Mouse (Mus musculus) gastrocnemius, postnatal 4 days (tissue): ENCODE measurements around the gene Tmem30c. TPM values are rescaled to one million over a fixed set of nuclear protein-coding genes. Genes with fewer than 3 reads are reported as not detected.
"Not testable (repeated sequence)": the region's sequence is repeated elsewhere in the genome, so short reads cannot be mapped to it uniquely, and the experiment has no call there.

Source experiments
- DNase-seq, 2 experiments: peaks; one replicate each; pipeline ENCODE4 v3.0.0; 2021 to 2022; ENCODE audit warnings: low spot score in 2 of 2, mixed read lengths in 2 of 2
- total RNA-seq, 2 experiments: library from RNA; stranded (reverse); gene quantifications; 2 replicates each; pipeline ENCODE4 v1.2.3; 2021

Tmem30c gene
- total RNA-seq, 2 experiments from 2014 or later = not detected

DNA sequence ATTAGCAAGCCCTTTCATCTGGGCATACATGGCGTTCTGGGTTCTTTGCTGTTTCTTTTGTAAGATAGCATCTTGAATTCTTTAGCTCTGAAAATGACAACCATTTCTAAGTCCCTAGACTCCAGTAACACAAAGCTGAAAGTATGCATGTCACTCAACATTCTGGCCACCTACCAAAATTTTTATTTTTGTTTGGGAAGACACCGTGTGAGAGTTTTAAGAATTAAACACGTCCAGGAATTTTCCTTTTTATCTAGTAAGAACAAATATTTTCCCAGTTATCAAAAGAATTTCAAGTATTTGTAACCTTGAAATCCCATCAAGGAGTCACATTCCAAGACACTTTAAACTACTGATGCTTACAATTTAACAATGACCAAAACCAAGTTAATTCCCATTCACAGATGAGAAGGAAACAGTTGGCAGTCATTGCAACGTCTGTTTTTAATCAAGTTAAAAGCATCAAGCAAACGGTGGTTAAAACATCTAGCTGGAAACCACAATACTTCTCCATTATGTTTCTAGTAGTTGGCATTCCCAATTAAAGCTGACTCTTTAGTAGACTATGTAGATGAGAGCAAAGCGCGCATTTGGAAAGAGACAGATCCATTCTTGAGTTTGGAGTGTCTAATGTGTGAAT lies 56.7 kb downstream of the Tmem30c start:
- DNase-seq = no peak

DNA sequence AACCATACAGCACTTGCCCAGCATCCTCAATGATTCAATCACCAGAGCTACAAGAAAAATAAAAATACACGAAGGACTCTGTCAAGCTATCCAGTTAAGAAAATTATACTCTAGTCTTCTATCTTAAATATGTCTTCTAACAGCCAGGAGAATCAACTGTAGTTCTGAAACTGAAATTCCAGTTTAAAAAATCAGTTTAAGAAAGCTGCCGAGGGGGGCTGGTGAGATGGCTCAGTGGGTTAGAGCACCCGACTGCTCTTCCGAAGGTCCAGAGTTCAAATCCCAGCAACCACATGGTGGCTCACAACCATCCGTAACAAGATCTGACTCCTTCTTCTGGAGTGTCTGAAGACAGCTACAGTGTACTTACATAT lies 60.7 kb downstream of the Tmem30c start:
- not testable (repeated sequence) for DNase-seq

DNA sequence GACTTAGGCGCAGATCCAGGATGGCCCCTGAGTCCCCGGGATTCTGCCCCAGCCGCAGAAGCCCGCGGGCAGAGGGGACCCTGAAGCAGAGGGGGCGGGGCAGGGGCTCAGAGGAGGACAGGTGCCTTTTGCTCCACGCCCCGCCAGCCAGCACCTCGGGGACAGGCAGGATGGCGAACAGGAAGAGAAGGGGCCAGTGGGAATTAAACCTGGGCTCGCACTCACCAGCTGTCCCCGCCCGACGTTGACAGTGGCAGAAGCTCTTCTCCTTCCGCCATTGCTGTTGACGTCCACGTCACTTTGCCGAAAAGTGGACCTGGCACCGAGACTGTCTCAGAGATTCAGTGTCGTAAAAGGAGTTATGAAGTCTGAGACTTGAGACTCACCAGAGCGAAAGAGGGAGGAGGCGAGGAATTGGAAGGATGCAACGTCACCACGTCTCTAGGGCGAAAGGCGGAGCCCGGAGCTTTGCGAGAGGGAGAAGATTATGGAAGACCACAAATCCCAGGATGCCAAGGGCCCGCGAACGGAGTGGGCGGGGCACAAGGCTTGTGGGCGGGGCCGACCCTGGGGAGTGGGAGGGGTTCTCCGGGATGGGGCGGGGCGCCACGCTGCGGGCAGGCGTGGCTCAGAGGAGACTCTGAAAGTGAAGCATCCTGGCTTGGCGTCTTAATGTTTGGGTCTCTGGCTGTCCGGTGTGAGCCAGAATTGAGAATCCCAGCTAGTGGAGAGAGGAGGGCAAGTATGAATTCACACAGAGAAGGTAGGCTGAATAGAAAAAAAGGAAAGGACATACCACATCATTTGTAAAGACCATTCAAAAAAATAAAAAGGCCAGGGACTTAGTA lies 61.4 kb downstream of the Tmem30c start, which contains the start of gene Tbc1d23:
Gene Tbc1d23 (minus strand): TSS at position 416 of the 848 bp plus-strand sequence.
- DNase-seq = peak; percentile 95 to 96

DNA sequence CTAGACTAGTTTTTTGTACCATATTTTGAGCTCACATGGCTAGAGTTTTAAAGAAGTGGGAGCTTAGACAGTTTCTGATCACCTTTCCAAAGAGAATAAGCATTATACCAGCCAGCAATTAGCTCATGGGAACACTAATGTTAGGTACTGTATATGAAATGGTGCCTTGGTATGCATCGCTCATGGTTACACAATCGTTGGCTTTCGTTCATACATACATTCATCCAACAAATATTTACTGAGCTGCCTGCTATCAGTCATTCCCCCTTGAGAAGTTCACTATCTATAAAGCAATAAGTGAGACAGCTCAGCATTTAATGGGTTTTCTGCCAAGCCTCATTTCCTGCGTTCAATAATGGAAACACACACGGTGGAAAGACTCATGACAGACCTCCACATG lies 66.2 kb downstream of the Tmem30c start:
- no peak for DNase-seq

DNA sequence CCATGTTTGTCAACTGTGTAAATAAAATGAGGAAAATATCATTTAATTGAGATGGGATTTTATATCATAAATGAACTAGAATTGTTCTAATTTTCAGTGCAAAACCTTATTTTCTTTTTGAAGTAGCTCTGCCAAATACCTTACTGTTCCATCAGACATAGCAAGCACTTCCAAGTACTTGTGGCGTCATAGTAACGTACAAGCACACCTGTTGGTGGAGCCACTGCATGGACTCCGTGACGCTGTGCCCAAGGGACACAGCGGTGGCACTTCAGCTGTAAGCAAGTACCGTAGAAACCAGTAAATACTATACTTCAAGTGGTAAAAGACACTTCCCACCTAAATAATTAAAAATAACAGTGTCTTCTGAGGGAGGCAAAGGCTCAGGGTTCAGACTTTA lies 72.3 kb downstream of the Tmem30c start:
- no peak for DNase-seq

Other genes with a start within 250 kb of the Tmem30c start
- not detected for gene Tmem45a2, start 221.5 kb downstream of the Tmem30c start, total RNA-seq
- gene Tomm70a, start 171.2 kb downstream of the Tmem30c start, total RNA-seq = 10 to 100 TPM; 40.4 to 43.9 TPM
- gene Nit2, start 125.5 kb downstream of the Tmem30c start, total RNA-seq = 10 to 100 TPM; 39.6 to 40.8 TPM
- 10 to 100 TPM; 38.6 to 44.3 TPM for gene Tbc1d23, start 61.4 kb downstream of the Tmem30c start, total RNA-seq
- gene Filip1l, start 60.2 kb upstream of the Tmem30c start, total RNA-seq = 10 to 100 TPM; 55.5 to 76.5 TPM